Mouse (Mus musculus) intestine, embryonic 14.5 days (tissue): Measurements from ENCODE around the gene Klra1. TPM values are rescaled to one million over a fixed set of nuclear protein-coding genes. Genes with fewer than 3 reads are reported as not detected.

Experiments used
- polyA plus RNA-seq: library from polyadenylated mRNA; unstranded; fragments of >200 nt; fragmentation: Nextera tagmentation; extraction: Ambion mirVana; gene quantifications from 2 replicates; pipeline ENCODE4 v1.2.1, GENCODE M21; 2014

The Klra1 gene
- polyA plus RNA-seq, 1 experiment from 2014 or later, result not detected

Other genes starting within 250 kb of the Klra1 start
- gene Klra9, start 193.8 kb downstream of the Klra1 start, polyA plus RNA-seq, result not detected in 2 replicates
- gene Klra7, start 153.6 kb downstream of the Klra1 start, polyA plus RNA-seq, result not detected in 2 replicates
- not detected in 2 replicates for gene Klra10, start 104.9 kb downstream of the Klra1 start, polyA plus RNA-seq
- gene Klra3, start 49.3 kb downstream of the Klra1 start, polyA plus RNA-seq, result not detected in 2 replicates